Mouse (Mus musculus): ENCODE measurements at regions not wholly inside any gene's neighbourhood (a gene's known extent, or its start where the extent isn't known, plus 50 kb on each side); places are given as distances from the start of the nearest gene placed in this dataset.

- Histone ChIP-seq H3K4me2 (ENCODE audit: low read depth, severe bottlenecking) (no peak overlapping the region), H3K27me3 (ENCODE audit: control insufficient read depth, insufficient read depth, low read length) (no peaks in the 10 kb centered on the region), H3K27ac (replicated peaks; ENCODE audit: low read depth, low read length) (no peak overlapping the region), H3K9me3 (ENCODE audit: control insufficient read depth, low read length) (no peaks in the 10 kb centered on the region), H3K36me3 (ENCODE audit: control insufficient read depth, insufficient read depth, low read length) (no peaks in the 10 kb centered on the region), H3K9ac (ENCODE audit: low read length) (no peak overlapping the region), H3K4me1 (ENCODE audit: control insufficient read depth, insufficient read depth, low read length) (peaks cover 4% of the 10 kb centered on the region; the same call in 1 of the 2 replicates), H3K4me3 (ENCODE audit: low read depth, low read length) (no peak overlapping the region)
- ATAC-seq (ENCODE audit: insufficient number of reproducible peaks, low FRiP score, low TSS enrichment, low read depth) (no peak), DNase-seq (ENCODE audit: low spot score) (no peak)
- WGBS = 43% methylated on average over 5 of the region's 5 CpGs
These were observed 532.1 kb upstream of the Gm26657 start for GRCm38 (mm10) chr4:56207726-56208125.

GRCm38 (mm10) chr4:56205069-56205468 is 534.8 kb upstream of the Gm26657 start:
- no peak overlapping the region for H3K4me2 ChIP-seq (ENCODE audit: low read depth, severe bottlenecking)
- DNase-seq (ENCODE audit: low spot score) = no peak
- no peak overlapping the region for H3K4me3 ChIP-seq (ENCODE audit: low read depth, low read length)
- no peak overlapping the region for H3K9ac ChIP-seq (ENCODE audit: low read length)
- H3K27ac ChIP-seq (replicated peaks; ENCODE audit: low read depth, low read length) = no peak overlapping the region
- 40% methylated on average over 1 of the region's 1 CpGs for WGBS
- no peak for ATAC-seq (ENCODE audit: insufficient number of reproducible peaks, low FRiP score, low TSS enrichment, low read depth)
- H3K36me3 ChIP-seq (ENCODE audit: control insufficient read depth, insufficient read depth, low read length) = no peaks in the 10 kb centered on the region
- peaks cover 4% of the 10 kb centered on the region; the same call in 1 of the 2 replicates for H3K4me1 ChIP-seq (ENCODE audit: control insufficient read depth, insufficient read depth, low read length)
- no peaks in the 10 kb centered on the region for H3K9me3 ChIP-seq (ENCODE audit: control insufficient read depth, low read length)
- no peaks in the 10 kb centered on the region for H3K27me3 ChIP-seq (ENCODE audit: control insufficient read depth, insufficient read depth, low read length)

- H3K9me3 ChIP-seq (ENCODE audit: control insufficient read depth, low read length) = no peaks in the 10 kb centered on the region
- H3K27me3 ChIP-seq (ENCODE audit: control insufficient read depth, insufficient read depth, low read length) = no peaks in the 10 kb centered on the region
- no peak overlapping the region for H3K4me2 ChIP-seq (ENCODE audit: low read depth, severe bottlenecking)
- no peaks in the 10 kb centered on the region for H3K36me3 ChIP-seq (ENCODE audit: control insufficient read depth, insufficient read depth, low read length)
- 55% methylated on average over 2 of the region's 2 CpGs for WGBS
- no peak overlapping the region for H3K9ac ChIP-seq (ENCODE audit: low read length)
- no peak for DNase-seq (ENCODE audit: low spot score)
- no peak overlapping the region for H3K4me3 ChIP-seq (ENCODE audit: low read depth, low read length)
- no peaks in the 10 kb centered on the region for H3K4me1 ChIP-seq (ENCODE audit: control insufficient read depth, insufficient read depth, low read length)
- no peak overlapping the region for H3K27ac ChIP-seq (replicated peaks; ENCODE audit: low read depth, low read length)
- no peak for ATAC-seq (ENCODE audit: insufficient number of reproducible peaks, low FRiP score, low TSS enrichment, low read depth)
These were observed 546.5 kb upstream of the Gm26657 start for GRCm38 (mm10) chr4:56193365-56193764.

GRCm38 (mm10) chr4:56192516-56192915 is 547.4 kb upstream of the Gm26657 start:
- H3K9me3 ChIP-seq (ENCODE audit: control insufficient read depth, low read length) = no peaks in the 10 kb centered on the region
- no peaks in the 10 kb centered on the region for H3K4me1 ChIP-seq (ENCODE audit: control insufficient read depth, insufficient read depth, low read length)
- no peak for ATAC-seq (ENCODE audit: insufficient number of reproducible peaks, low FRiP score, low TSS enrichment, low read depth)
- H3K4me3 ChIP-seq (ENCODE audit: low read depth, low read length) = no peak overlapping the region
- DNase-seq (ENCODE audit: low spot score) = no peak
- H3K9ac ChIP-seq (ENCODE audit: low read length) = no peak overlapping the region
- 75% methylated on average over 5 of the region's 5 CpGs for WGBS
- H3K27ac ChIP-seq (replicated peaks; ENCODE audit: low read depth, low read length) = no peak overlapping the region
- no peaks in the 10 kb centered on the region for H3K36me3 ChIP-seq (ENCODE audit: control insufficient read depth, insufficient read depth, low read length)
- H3K27me3 ChIP-seq (ENCODE audit: control insufficient read depth, insufficient read depth, low read length) = no peaks in the 10 kb centered on the region
- no peak overlapping the region for H3K4me2 ChIP-seq (ENCODE audit: low read depth, severe bottlenecking)

- WGBS = 51% methylated on average over 5 of the region's 5 CpGs
- Histone ChIP-seq H3K4me3 (ENCODE audit: low read depth, low read length) (no peak overlapping the region), H3K4me2 (ENCODE audit: low read depth, severe bottlenecking) (no peak overlapping the region), H3K27ac (replicated peaks; ENCODE audit: low read depth, low read length) (no peak overlapping the region), H3K36me3 (ENCODE audit: control insufficient read depth, insufficient read depth, low read length) (no peaks in the 10 kb centered on the region), H3K27me3 (ENCODE audit: control insufficient read depth, insufficient read depth, low read length) (no peaks in the 10 kb centered on the region), H3K9me3 (ENCODE audit: control insufficient read depth, low read length) (no peaks in the 10 kb centered on the region), H3K9ac (ENCODE audit: low read length) (no peak overlapping the region), H3K4me1 (ENCODE audit: control insufficient read depth, insufficient read depth, low read length) (no peaks in the 10 kb centered on the region)
- no peak for ATAC-seq (ENCODE audit: insufficient number of reproducible peaks, low FRiP score, low TSS enrichment, low read depth)
- peak; percentile 21 for DNase-seq (ENCODE audit: low spot score)
These were observed 560.3 kb upstream of the Gm26657 start for GRCm38 (mm10) chr4:56179566-56179965.

GRCm38 (mm10) chr4:56178844-56179481 is 560.9 kb upstream of the Gm26657 start:
- Histone ChIP-seq H3K36me3 (ENCODE audit: control insufficient read depth, insufficient read depth, low read length) (no peaks in the 10 kb centered on the region), H3K27ac (replicated peaks; ENCODE audit: low read depth, low read length) (no peak overlapping the region), H3K9me3 (ENCODE audit: control insufficient read depth, low read length) (no peaks in the 10 kb centered on the region), H3K27me3 (ENCODE audit: control insufficient read depth, insufficient read depth, low read length) (no peaks in the 10 kb centered on the region), H3K9ac (ENCODE audit: low read length) (no peak overlapping the region), H3K4me3 (ENCODE audit: low read depth, low read length) (no peak overlapping the region), H3K4me1 (ENCODE audit: control insufficient read depth, insufficient read depth, low read length) (no peaks in the 10 kb centered on the region), H3K4me2 (ENCODE audit: low read depth, severe bottlenecking) (no peak overlapping the region)
- ATAC-seq (ENCODE audit: insufficient number of reproducible peaks, low FRiP score, low TSS enrichment, low read depth) (no peak), DNase-seq (ENCODE audit: low spot score) (peak; percentile 23)
- WGBS = 79% methylated on average over 9 of the region's 9 CpGs

GRCm38 (mm10) chr4:56161257-56161594 is 578.6 kb upstream of the Gm26657 start:
- WGBS = 67% methylated on average over 3 of the region's 3 CpGs
- H3K9me3 ChIP-seq (ENCODE audit: control insufficient read depth, low read length) = no peaks in the 10 kb centered on the region

GRCm38 (mm10) chr4:56160551-56161256 is 579.2 kb upstream of the Gm26657 start:
- no peaks in the 10 kb centered on the region for H3K4me1 ChIP-seq (ENCODE audit: control insufficient read depth, insufficient read depth, low read length)
- H3K9me3 ChIP-seq (ENCODE audit: control insufficient read depth, low read length) = no peaks in the 10 kb centered on the region
- no peak overlapping the region for H3K9ac ChIP-seq (ENCODE audit: low read length)
- no peak overlapping the region for H3K4me3 ChIP-seq (ENCODE audit: low read depth, low read length)
- ATAC-seq (ENCODE audit: insufficient number of reproducible peaks, low FRiP score, low TSS enrichment, low read depth) = no peak
- WGBS = 83% methylated on average over 13 of the region's 13 CpGs
- no peak overlapping the region for H3K4me2 ChIP-seq (ENCODE audit: low read depth, severe bottlenecking)
- DNase-seq (ENCODE audit: low spot score) = no peak
- H3K27me3 ChIP-seq (ENCODE audit: control insufficient read depth, insufficient read depth, low read length) = no peaks in the 10 kb centered on the region
- no peaks in the 10 kb centered on the region for H3K36me3 ChIP-seq (ENCODE audit: control insufficient read depth, insufficient read depth, low read length)
- no peak overlapping the region for H3K27ac ChIP-seq (replicated peaks; ENCODE audit: low read depth, low read length)

More at GRCm38 (mm10) chr4:56161257-56161594, 578.6 kb upstream of the Gm26657 start:
- DNase-seq (ENCODE audit: low spot score) (no peak), ATAC-seq (ENCODE audit: insufficient number of reproducible peaks, low FRiP score, low TSS enrichment, low read depth) (no peak)
- Histone ChIP-seq H3K27ac (replicated peaks; ENCODE audit: low read depth, low read length) (no peak overlapping the region), H3K27me3 (ENCODE audit: control insufficient read depth, insufficient read depth, low read length) (no peaks in the 10 kb centered on the region), H3K4me3 (ENCODE audit: low read depth, low read length) (no peak overlapping the region), H3K9ac (ENCODE audit: low read length) (no peak overlapping the region), H3K36me3 (ENCODE audit: control insufficient read depth, insufficient read depth, low read length) (no peaks in the 10 kb centered on the region), H3K4me2 (ENCODE audit: low read depth, severe bottlenecking) (no peak overlapping the region), H3K4me1 (ENCODE audit: control insufficient read depth, insufficient read depth, low read length) (no peaks in the 10 kb centered on the region)

All from limb, embryonic 11.5 days (tissue).